Mouse (Mus musculus): ENCODE data around the gene Ksr1. TPM values are rescaled to one million over a fixed set of nuclear protein-coding genes. Genes with fewer than 3 reads are reported as not detected.

Gene Ksr1
- polyA plus RNA-seq, 1 experiment = 26.9 TPM

DNA sequence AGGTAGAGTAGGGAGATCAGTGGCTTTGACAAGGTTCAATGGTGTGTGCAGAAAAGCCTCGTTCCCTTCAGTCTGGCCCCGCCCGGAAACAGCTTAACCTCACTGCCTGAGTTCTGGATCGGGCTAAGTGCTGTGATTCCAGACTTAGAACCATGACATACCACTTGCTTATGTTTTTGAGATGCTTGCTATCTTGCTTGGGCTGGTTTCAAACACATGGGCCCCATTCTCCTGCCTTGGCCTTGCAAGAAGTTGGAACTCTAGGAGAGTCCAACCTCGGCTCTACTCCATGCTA is 114.8 kb downstream of the Ksr1 start:
- no peak for DNase-seq (ENCODE audit: low read depth)
- TF ChIP-seq POLR2A (IDR thresholded peaks at IDR 0.05; ENCODE audit: borderline replicate concordance, extremely low read depth, insufficient read depth, insufficient read length, poor library complexity, severe bottlenecking) (no peak), CTCF (IDR thresholded peaks at IDR 0.05; ENCODE audit: borderline replicate concordance, extremely low read depth, insufficient read depth, insufficient read length) (no peak)

DNA sequence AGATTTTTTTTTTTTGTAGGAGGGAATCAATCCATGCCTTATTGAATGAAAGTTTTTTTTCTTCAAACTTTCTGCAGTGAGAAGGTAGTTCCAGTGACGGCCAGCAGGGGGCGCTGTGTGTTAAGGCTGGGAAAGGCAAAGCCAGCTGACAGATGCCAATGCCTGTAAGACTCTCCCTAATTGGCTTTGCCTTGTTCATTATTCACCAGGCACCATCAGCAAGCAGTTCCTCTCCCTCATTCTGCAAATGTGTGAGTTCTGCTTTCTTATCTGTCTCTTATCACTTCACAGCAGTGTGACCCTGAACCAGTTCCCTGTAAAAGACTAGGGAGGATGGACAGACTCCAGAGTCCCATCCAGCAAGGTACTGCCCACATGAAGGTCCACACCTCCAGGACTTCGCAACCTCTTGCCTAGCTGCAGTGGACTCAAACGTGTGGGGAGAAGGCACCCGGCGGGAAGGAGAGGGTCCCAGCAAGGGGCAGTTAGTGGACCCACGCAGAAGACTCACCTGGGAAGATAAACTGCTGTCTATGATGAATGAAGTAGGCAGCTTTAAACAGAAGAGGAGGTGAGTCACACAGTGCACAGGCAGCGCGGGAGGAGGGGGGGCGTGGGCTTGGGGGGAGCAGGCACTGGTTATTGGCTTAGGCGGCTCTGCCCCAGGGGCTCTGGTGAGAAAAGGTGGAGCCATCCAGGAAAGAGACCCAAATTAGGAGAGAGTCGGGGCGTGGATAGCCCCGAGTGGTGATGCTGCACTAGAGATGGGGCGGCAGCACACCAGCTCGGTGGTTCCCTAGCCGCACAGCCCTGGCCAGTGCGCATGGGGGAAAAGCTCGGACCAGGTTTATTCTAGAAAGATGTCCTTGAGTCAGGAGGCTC is 115.4 kb downstream of the Ksr1 start:
- peak; percentile 92 for DNase-seq (ENCODE audit: low read depth)
- peak; percentile 99 for TF ChIP-seq CTCF (IDR thresholded peaks at IDR 0.05; ENCODE audit: borderline replicate concordance, extremely low read depth, insufficient read depth, insufficient read length)
- TF ChIP-seq POLR2A (IDR thresholded peaks at IDR 0.05; ENCODE audit: borderline replicate concordance, extremely low read depth, insufficient read depth, insufficient read length, poor library complexity, severe bottlenecking) = no peak

DNA sequence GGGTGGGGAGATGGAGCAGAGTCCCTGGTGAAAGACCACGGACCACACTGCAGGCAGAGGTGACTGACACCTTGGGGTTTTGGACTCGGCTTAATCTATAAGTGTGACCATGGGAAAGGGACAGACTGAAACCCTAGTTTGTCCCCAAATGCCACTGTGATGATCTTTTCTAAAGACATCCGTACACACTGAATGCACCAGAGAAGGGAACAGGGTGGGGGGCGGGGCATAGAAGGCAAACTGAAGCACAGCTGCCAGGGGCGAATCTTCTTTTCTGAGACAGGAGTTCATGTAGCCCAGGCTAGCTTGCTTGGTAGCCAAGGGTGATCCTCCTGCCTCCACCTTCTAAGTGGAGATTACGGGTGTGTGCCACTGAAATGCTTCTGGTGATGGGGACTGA is 122.5 kb downstream of the Ksr1 start:
- no peak for TF ChIP-seq POLR2A (IDR thresholded peaks at IDR 0.05; ENCODE audit: borderline replicate concordance, extremely low read depth, insufficient read depth, insufficient read length, poor library complexity, severe bottlenecking)
- no peak for TF ChIP-seq CTCF (IDR thresholded peaks at IDR 0.05; ENCODE audit: borderline replicate concordance, extremely low read depth, insufficient read depth, insufficient read length)
- DNase-seq (ENCODE audit: low read depth) = no peak

DNA sequence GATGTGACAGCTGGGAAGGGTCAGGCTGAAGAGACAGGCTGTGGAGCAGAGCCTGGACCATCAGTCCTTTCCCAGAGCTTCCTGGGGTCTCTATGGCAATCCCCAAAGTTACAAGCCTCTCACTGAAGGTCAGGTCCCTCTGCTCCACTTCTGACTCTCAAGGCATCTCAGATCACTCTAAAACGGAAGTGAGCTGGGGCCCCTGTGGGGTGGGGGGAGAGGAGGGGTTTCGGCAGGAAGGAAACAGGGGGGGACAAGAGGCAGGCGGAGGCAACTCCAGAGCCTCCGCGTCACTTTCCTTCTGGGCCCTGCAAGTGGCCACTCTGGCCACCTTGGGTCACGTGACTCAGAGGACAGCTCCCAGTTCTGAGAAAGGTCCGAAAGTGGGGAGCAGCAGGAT is 122.9 kb downstream of the Ksr1 start:
- TF ChIP-seq POLR2A (IDR thresholded peaks at IDR 0.05; ENCODE audit: borderline replicate concordance, extremely low read depth, insufficient read depth, insufficient read length, poor library complexity, severe bottlenecking) (no peak), CTCF (IDR thresholded peaks at IDR 0.05; ENCODE audit: borderline replicate concordance, extremely low read depth, insufficient read depth, insufficient read length) (no peak)
- no peak for DNase-seq (ENCODE audit: low read depth)

DNA sequence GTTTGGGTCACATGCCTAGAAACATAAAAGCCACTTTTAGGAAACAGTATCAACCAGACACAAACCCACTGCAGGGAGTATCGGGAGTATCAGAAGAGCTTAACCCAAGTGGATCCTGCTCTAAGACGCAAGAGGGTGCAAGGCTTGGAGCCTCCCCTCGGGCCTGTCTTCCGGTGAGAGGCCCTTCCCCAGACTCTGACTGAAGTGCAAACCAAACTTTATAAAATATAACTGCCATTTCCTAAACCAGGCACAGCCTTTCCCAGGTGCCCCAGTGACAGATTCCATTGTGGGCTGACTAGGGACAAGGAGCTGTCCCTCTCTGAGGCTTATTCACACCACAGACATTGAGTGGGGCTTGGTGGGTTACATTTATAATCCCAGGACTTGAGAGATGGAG is 123.4 kb downstream of the Ksr1 start:
- no peak for DNase-seq (ENCODE audit: low read depth)
- no peak for TF ChIP-seq CTCF (IDR thresholded peaks at IDR 0.05; ENCODE audit: borderline replicate concordance, extremely low read depth, insufficient read depth, insufficient read length)
- TF ChIP-seq POLR2A (IDR thresholded peaks at IDR 0.05; ENCODE audit: borderline replicate concordance, extremely low read depth, insufficient read depth, insufficient read length, poor library complexity, severe bottlenecking) = no peak

DNA sequence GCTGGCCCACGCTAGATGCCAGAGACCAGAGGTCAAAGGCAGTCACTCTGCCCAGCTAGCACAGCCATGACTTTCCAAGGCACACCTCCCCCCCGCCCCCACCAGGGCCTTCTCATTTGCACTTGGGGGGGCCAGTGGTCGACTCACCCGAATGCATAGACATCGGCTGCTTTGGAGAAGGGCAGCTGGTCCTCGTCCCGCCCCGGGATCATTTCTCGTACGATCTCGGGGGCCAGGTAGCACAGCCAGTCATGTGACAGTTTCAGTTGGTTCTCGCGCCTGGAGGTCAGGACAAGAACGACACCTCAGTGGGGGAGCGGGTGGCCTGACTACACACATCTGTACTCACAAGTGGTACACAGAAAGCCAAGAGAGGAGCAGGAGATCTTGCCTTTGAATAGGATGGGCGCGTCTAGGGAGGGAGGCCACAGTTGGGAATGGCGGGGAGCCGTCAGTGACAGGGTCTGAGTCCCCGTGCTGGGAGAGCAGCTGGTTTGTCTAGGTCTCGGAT is 125.6 kb downstream of the Ksr1 start:
- TF ChIP-seq POLR2A (IDR thresholded peaks at IDR 0.05; ENCODE audit: borderline replicate concordance, extremely low read depth, insufficient read depth, insufficient read length, poor library complexity, severe bottlenecking) (no peak), CTCF (IDR thresholded peaks at IDR 0.05; ENCODE audit: borderline replicate concordance, extremely low read depth, insufficient read depth, insufficient read length) (no peak)

DNA sequence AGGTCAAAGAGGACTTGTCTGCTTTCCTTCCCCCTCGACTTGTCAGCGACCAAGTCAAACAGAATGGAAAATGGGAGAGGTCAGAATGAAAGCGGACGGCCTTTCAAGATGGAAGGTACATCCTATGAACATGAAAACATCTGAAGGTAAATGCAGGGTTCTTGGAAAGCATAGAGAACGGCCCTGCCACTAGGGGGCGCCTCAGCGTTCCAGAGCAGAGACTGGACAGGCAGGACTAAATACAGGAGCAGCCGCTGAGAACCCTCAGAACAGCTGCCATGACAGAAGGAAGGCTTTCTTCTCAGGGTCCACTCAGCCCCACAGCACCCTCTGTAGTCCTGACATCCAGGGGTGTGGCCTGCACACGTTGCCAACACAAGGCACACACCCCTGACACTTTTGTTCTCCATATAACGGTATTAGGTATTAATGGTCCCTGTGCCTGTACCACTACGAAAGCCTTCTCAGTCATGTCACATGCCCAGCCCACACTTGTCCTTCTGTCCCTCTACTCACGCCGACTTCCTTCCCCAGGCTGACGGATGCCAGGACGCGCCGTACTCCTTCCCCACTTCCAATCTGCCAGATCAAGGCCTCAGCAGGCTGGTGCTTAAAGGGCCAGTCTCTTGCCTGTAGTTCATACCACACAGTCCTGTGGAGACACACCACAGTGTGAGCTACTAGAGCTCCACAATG is 126.2 kb downstream of the Ksr1 start:
- TF ChIP-seq POLR2A (IDR thresholded peaks at IDR 0.05; ENCODE audit: borderline replicate concordance, extremely low read depth, insufficient read depth, insufficient read length, poor library complexity, severe bottlenecking) (no peak), CTCF (IDR thresholded peaks at IDR 0.05; ENCODE audit: borderline replicate concordance, extremely low read depth, insufficient read depth, insufficient read length) (peak; percentile 44; the same call in 1 of the 2 replicates)
- no peak for DNase-seq (ENCODE audit: low read depth)

More for the DNA sequence above, 125.6 kb downstream of the Ksr1 start:
- DNase-seq (ENCODE audit: low read depth) = no peak

DNA sequence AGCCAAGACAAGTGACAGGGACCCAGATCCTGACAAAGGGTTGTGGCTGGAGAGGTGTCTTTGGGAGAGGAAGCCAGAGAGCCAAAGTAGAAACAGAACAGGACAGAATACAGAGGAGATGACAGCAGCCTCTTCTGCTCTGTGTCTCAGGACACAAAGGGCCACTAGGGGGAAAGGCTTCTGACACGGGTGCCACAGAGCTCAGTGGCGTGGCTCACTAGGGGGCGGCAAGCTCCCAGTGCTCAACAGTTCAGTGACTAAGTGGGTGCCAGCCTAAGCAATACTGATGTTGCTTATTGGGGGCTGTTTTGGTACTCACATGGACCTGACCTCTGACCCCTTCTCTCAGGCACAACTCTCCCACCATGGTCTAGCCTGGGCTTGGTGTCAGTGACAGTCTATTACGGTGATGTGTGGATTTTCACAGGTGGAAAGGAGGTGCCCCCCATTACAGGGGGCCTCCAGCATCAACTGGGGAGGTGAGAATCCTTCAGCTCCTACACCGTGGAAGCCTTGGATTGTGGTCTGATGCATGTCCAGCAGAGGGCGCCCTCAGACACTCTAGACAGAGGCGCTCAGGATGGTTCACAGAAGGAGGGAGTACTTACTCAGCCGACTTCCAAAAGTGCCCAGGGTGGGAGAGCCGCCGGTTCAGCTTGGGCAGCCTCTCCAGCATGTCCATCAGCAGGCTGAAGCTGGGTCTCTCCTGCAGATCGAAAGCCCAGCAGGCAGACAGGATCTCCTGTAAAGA is 127.1 kb downstream of the Ksr1 start:
- peak; percentile 58 for DNase-seq (ENCODE audit: low read depth)
- peak; percentile 77 for TF ChIP-seq CTCF (IDR thresholded peaks at IDR 0.05; ENCODE audit: borderline replicate concordance, extremely low read depth, insufficient read depth, insufficient read length)
- no peak for TF ChIP-seq POLR2A (IDR thresholded peaks at IDR 0.05; ENCODE audit: borderline replicate concordance, extremely low read depth, insufficient read depth, insufficient read length, poor library complexity, severe bottlenecking)

DNA sequence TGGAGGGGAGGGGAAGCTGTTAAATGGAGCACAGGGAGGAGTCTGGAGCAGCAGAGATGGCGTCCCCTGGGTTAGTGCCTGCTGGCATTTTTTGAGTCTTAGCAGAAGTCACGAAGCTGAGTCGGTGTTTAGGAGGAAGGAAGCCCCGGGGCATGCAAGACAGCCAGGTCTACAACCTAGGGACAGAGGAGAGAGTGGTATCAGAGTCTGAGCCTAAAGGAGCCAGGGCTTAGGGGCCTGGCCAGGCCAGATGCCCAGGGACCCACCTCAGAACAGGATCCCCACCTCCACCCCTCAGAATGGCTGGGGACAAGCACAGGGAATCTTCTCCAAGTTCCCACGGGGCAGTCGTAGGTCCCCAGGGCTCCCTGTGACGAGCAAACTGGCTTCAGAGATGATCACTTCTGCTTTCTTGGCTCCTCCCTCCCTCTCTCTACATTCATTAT is 129.0 kb downstream of the Ksr1 start:
- no peak for DNase-seq (ENCODE audit: low read depth)
- no peak for TF ChIP-seq POLR2A (IDR thresholded peaks at IDR 0.05; ENCODE audit: borderline replicate concordance, extremely low read depth, insufficient read depth, insufficient read length, poor library complexity, severe bottlenecking)
- no peak for TF ChIP-seq CTCF (IDR thresholded peaks at IDR 0.05; ENCODE audit: borderline replicate concordance, extremely low read depth, insufficient read depth, insufficient read length)

DNA sequence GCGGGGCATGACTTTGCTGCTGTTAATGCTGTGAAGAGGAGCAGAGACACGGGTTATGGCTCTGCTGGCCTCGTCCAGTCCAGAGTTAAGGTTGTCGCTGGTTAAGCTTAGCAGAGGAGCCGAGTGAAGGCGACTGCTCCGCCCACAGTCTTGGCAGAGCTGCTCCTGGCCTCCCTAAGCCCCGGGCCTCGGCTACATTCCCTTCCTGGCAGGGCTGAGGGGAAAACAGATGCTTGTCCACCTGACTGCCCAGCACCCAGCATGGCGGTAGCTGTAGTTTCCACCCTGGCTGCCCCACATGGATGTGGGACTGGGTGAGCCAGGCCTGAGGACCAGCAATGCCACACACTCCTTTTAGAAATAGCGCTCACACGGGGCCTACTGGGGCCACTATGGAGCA is 130.0 kb downstream of the Ksr1 start:
- no peak for DNase-seq (ENCODE audit: low read depth)

DNA sequence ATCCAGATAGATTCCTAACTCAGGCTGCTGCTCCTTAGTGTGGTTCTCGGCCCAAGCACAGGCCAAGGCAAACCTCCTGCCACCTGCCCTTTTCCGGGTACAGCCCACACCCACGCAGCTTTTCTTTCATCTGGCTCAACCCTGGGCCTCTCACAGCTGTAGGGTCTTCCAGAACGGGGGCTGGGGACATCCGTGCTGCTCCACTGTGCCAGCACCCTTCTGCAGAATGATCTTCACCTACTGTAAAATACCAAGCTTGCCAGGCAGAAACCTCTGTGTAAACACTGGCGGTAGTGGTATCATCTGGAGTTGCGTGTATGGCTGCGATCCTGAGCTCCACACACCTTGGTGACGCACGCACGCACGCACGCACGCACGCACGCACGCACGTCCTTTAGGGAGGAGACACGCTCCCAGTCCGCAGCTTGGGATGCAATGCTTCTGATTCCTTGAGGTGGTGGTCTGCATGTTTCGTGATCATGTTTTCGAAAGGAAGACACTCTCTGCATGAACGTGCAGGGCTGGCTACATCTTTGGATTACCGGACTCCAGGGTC is 130.5 kb downstream of the Ksr1 start:
- DNase-seq (ENCODE audit: low read depth) = no peak
- TF ChIP-seq POLR2A (IDR thresholded peaks at IDR 0.05; ENCODE audit: borderline replicate concordance, extremely low read depth, insufficient read depth, insufficient read length, poor library complexity, severe bottlenecking) (no peak), CTCF (IDR thresholded peaks at IDR 0.05; ENCODE audit: borderline replicate concordance, extremely low read depth, insufficient read depth, insufficient read length) (no peak)

More for the DNA sequence above, 130.0 kb downstream of the Ksr1 start:
- no peak for TF ChIP-seq POLR2A (IDR thresholded peaks at IDR 0.05; ENCODE audit: borderline replicate concordance, extremely low read depth, insufficient read depth, insufficient read length, poor library complexity, severe bottlenecking)
- TF ChIP-seq CTCF (IDR thresholded peaks at IDR 0.05; ENCODE audit: borderline replicate concordance, extremely low read depth, insufficient read depth, insufficient read length) = no peak

Measured in brain, embryonic 14.5 days (tissue).